Mouse (Mus musculus) bone marrow macrophage, adult 2 months (primary cell): ENCODE measurements around the gene Hnrnpr. TPM values are rescaled to one million over a fixed set of nuclear protein-coding genes. Genes with fewer than 3 reads are reported as not detected.

Experiments
- H3K27ac ChIP-seq: 2 replicates; pipeline ENCODE4 v1.5.1; 2012; ENCODE audit warnings: low read depth, low read length; ENCODE audit not compliant: insufficient read depth
- H3K4me1 ChIP-seq: 2 replicates; pipeline ENCODE4 v1.6.1; 2012; ENCODE audit warnings: low read length; ENCODE audit not compliant: control insufficient read depth, insufficient read depth
- H3K4me3 ChIP-seq: 2 replicates; pipeline ENCODE4 v1.5.1; 2012; ENCODE audit warnings: mild to moderate bottlenecking, low read length, moderate library complexity; ENCODE audit not compliant: insufficient read depth
- CTCF ChIP-seq: IDR thresholded peaks from 2 replicates; pipeline ENCODE4 v1.5.1; 2012; ENCODE audit warnings: low read depth, mild to moderate bottlenecking, low read length, moderate library complexity
- POLR2A ChIP-seq: IDR thresholded peaks from 2 replicates; pipeline ENCODE4 v1.6.1; 2012; ENCODE audit warnings: mild to moderate bottlenecking, low read depth, low read length, borderline replicate concordance
- polyA plus RNA-seq: library from polyadenylated mRNA; stranded (reverse); fragments of >200 nt; gene quantifications from 2 replicates; pipeline ENCODE4 v1.2.4, GENCODE M21; 2012; ENCODE audit not compliant: missing spikeins, insufficient read depth, insufficient read length

The Hnrnpr gene
- polyA plus RNA-seq, 1 experiment = 57.9 TPM

DNA sequence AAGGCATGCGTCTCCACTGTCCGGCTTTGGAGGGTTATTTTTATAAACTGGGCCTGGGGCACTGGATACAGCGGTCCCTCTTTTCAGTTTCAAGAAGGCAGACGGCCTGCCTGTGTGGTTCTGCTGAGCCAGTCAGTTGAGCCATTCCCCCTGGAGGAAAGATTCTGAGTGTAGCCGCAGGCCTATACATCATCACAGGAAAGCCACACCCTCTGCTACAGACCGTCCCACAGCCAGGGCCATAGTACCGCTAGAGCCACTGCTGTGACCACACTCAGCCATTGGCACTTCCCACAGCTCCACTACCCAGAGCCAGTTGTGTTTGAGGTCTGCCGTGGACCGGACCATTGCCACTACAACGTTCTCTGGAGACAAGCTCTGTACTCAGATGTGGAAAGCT, 91.1 kb downstream of the Hnrnpr start:
- no peaks in the 10 kb centered on the region for H3K4me1 ChIP-seq
- TF ChIP-seq CTCF = no peak
- no peak for TF ChIP-seq POLR2A
- no peak overlapping the region for H3K27ac ChIP-seq
- no peak overlapping the region for H3K4me3 ChIP-seq

DNA sequence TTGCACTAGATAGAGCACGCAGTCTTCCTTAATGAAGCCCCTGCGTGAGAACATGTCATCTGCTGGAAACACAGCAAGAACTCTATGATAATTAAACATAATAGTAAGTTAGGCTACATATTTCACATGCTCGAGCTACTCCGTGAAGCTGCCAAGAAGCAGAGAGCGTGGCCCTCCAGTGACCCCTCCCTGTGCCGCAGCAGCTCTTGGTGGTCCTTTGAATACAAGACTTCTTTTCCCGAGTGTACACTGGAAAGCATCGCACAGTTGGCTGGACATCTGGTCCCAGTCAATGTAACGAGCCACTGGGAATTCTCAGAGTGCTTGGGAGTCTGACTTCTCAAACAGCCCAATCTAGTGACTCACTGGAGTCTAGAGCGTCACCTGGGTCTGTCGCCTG, 97.1 kb downstream of the Hnrnpr start:
- no peak overlapping the region for H3K4me3 ChIP-seq
- H3K27ac ChIP-seq = no peak overlapping the region
- no peaks in the 10 kb centered on the region for H3K4me1 ChIP-seq
- TF ChIP-seq POLR2A (no peak), CTCF (no peak)

Other genes starting within 250 kb of the Hnrnpr start
- 7.7 and 8.4 TPM in 2 replicates for gene Id3, start 167.4 kb upstream of the Hnrnpr start, polyA plus RNA-seq
- gene E2f2, start 138.5 kb upstream of the Hnrnpr start, polyA plus RNA-seq = 20.0 and 20.8 TPM in 2 replicates
- gene Asap3, start 104.6 kb upstream of the Hnrnpr start, polyA plus RNA-seq = 0.37 and 0.78 TPM in 2 replicates
- gene Tcea3, start 63.2 kb upstream of the Hnrnpr start, polyA plus RNA-seq = 6.9 and 7.8 TPM in 2 replicates
- 7.8 and 8.0 TPM in 2 replicates for gene Zfp46, start 26.3 kb upstream of the Hnrnpr start, polyA plus RNA-seq
- not detected in 2 replicates for gene Htr1d, start 112.6 kb downstream of the Hnrnpr start, polyA plus RNA-seq
- not detected in 2 replicates for gene 6030445D17Rik, start 151.3 kb downstream of the Hnrnpr start, polyA plus RNA-seq
- 11.9 and 17.2 TPM in 2 replicates for gene Luzp1, start 158.8 kb downstream of the Hnrnpr start, polyA plus RNA-seq